In genomic region chr17:49540706-49541105, GRCm38 (mm10) we compare ENCODE assay signal across 23 mouse cellular contexts. TPM values are rescaled to one million over a fixed set of nuclear protein-coding genes. Genes with fewer than 3 reads are reported as not detected.
A peak's percentile ranks its signal among the peaks of the same experiment; 100 is the strongest.
DNase-seq lines count a peak whose midpoint lies in the region; ATAC-seq lines count a peak whose summit lies in the region.
"Had no signal": no experiment of that assay in that cellular context is flagged by ENCODE, and none has a peak within 500 bp of the region (broad histone marks: within the 10 kb centered on the region; RNA-seq: fewer than 3 reads in every experiment).

No protein-coding gene starts in this region.

- H3K9me3 ChIP-seq in midbrain, embryonic 10.5 days (replicated peaks) = no peaks in the 10 kb centered on the region
- H3K9me3 ChIP-seq in midbrain, embryonic 15.5 days = no peaks in the 10 kb centered on the region
- no peaks in the 10 kb centered on the region for H3K9me3 ChIP-seq in limb, embryonic 11.5 days (ENCODE audit: control insufficient read depth, low read length)
- H3K9me3 ChIP-seq: heart, embryonic 15.5 days; liver, embryonic 13.5 days; midbrain, embryonic 12.5 days had no signal

- no peaks in the 10 kb centered on the region for H3K27me3 ChIP-seq in midbrain, embryonic 10.5 days (ENCODE audit: low read depth, poor library complexity, severe bottlenecking)
- H3K27me3 ChIP-seq in midbrain, embryonic 15.5 days (replicated peaks) = no peaks in the 10 kb centered on the region
- no peaks in the 10 kb centered on the region for H3K27me3 ChIP-seq in limb, embryonic 11.5 days (ENCODE audit: control insufficient read depth, insufficient read depth, low read length)
- H3K27me3 ChIP-seq: heart, embryonic 15.5 days; liver, embryonic 13.5 days; midbrain, embryonic 12.5 days had no signal

- 83% methylated on average over 14 of the region's 14 CpGs for WGBS in midbrain, embryonic 10.5 days
- 78% methylated on average over 14 of the region's 14 CpGs for WGBS in midbrain, embryonic 15.5 days
- 57% methylated on average over 14 of the region's 14 CpGs for WGBS in limb, embryonic 11.5 days

- H3K4me3 ChIP-seq in midbrain, embryonic 10.5 days = no peak overlapping the region
- H3K4me3 ChIP-seq in midbrain, embryonic 15.5 days = no peak overlapping the region
- no peak overlapping the region for H3K4me3 ChIP-seq in limb, embryonic 11.5 days (ENCODE audit: low read depth, low read length)
- H3K4me3 ChIP-seq: heart, embryonic 15.5 days; liver, embryonic 13.5 days; midbrain, embryonic 12.5 days had no signal

- no peak overlapping the region for H3K4me2 ChIP-seq in midbrain, embryonic 15.5 days
- no peak overlapping the region for H3K4me2 ChIP-seq in limb, embryonic 11.5 days (ENCODE audit: low read depth, severe bottlenecking)
- H3K4me2 ChIP-seq: heart, embryonic 15.5 days; liver, embryonic 13.5 days; lung, embryonic 14.5 days; midbrain, embryonic 12.5 days had no signal

- intact Hi-C loops in left cerebral cortex, postnatal 10 days (cut with DNase I) = no loop called here

- H3K9ac ChIP-seq in midbrain, embryonic 15.5 days = no peak overlapping the region
- no peak overlapping the region for H3K9ac ChIP-seq in limb, embryonic 11.5 days (ENCODE audit: low read length)
- H3K9ac ChIP-seq: heart, embryonic 15.5 days; liver, embryonic 13.5 days; lung, embryonic 14.5 days; midbrain, embryonic 12.5 days had no signal

- ATAC-seq in midbrain, embryonic 15.5 days (replicated peaks) = no peak
- no peak for ATAC-seq in limb, embryonic 11.5 days (ENCODE audit: insufficient number of reproducible peaks, low FRiP score, low TSS enrichment, low read depth)
- ATAC-seq in megakaryocyte, adult 5-6 weeks (ENCODE audit: poor library complexity, severe bottlenecking) = no peak
- ATAC-seq: forebrain, embryonic 14.5 days; inflammation-experienced regulatory T-cells, adult 6 months had no signal

- H3K4me1 ChIP-seq in midbrain, embryonic 10.5 days = peaks cover 36% of the 10 kb centered on the region
- H3K4me1 ChIP-seq in midbrain, embryonic 15.5 days = peaks cover 3% of the 10 kb centered on the region; the same call in 1 of the 2 replicates
- H3K4me1 ChIP-seq in limb, embryonic 11.5 days (ENCODE audit: control insufficient read depth, insufficient read depth, low read length) = peaks cover 7% of the 10 kb centered on the region; the same call in 1 of the 2 replicates
- H3K4me1 ChIP-seq: liver, embryonic 13.5 days had no signal

- DNase-seq in embryo, embryonic 10 days (ENCODE audit: low spot score) = peak; percentile 51
- no peak for DNase-seq in embryo, embryonic 9.5 days (ENCODE audit: extremely low spot score)
- DNase-seq in midbrain, embryonic 10.5 days (ENCODE audit: low spot score) = no peak
- DNase-seq in limb, embryonic 11.5 days (ENCODE audit: low spot score) = peak; percentile 53
- DNase-seq in left cerebral cortex, postnatal 10 days (ENCODE audit: extremely low spot score in 1 of 2, low spot score in 2 of 2) = no peak
- DNase-seq in cerebellum, adult 8-10 months = no peak
- DNase-seq: adrenal gland, adult 8-10 months; cerebellum, postnatal 14 days; gastrocnemius, postnatal 14 days; heart, adult 18-20 months; kidney, adult 8-10 months; kidney, postnatal 4 days; liver, embryonic 13.5 days; lung, embryonic 14.5 days; lung, postnatal 36 days; thymus, postnatal 14 days had no signal

- H3K27ac ChIP-seq in midbrain, embryonic 10.5 days (replicated peaks) = peak overlapping the region; percentile 75
- no peak overlapping the region for H3K27ac ChIP-seq in midbrain, embryonic 15.5 days
- no peak overlapping the region; the same call in 1 of the 2 replicates for H3K27ac ChIP-seq in limb, embryonic 11.5 days (replicated peaks; ENCODE audit: low read depth, low read length)
- H3K27ac ChIP-seq: heart, embryonic 15.5 days; liver, embryonic 13.5 days; midbrain, embryonic 12.5 days had no signal

- H3K36me3 ChIP-seq in midbrain, embryonic 10.5 days = no peaks in the 10 kb centered on the region
- H3K36me3 ChIP-seq in midbrain, embryonic 15.5 days (replicated peaks) = no peaks in the 10 kb centered on the region
- H3K36me3 ChIP-seq in limb, embryonic 11.5 days (ENCODE audit: control insufficient read depth, insufficient read depth, low read length) = no peaks in the 10 kb centered on the region
- H3K36me3 ChIP-seq: heart, embryonic 15.5 days; liver, embryonic 13.5 days; midbrain, embryonic 12.5 days had no signal

RNA-seq across cellular contexts. Expression of gene Daam2, which starts 23.4 kb away (rescaled TPM):
- 0.94 and 1.2 TPM in 2 replicates for polyA plus RNA-seq in midbrain, embryonic 10.5 days (2016; fragmentation: Nextera tagmentation; extraction: Ambion mirVana)
- 2.0 and 2.1 TPM in 2 replicates for polyA plus RNA-seq in midbrain, embryonic 15.5 days (2015; fragmentation: Nextera tagmentation; extraction: Ambion mirVana)
- polyA plus RNA-seq in limb, embryonic 11.5 days (2014; fragmentation: Nextera tagmentation; extraction: Ambion mirVana) = 8.6 and 8.7 TPM in 2 replicates
- 10 to 100 TPM; 34.2 to 41.7 TPM for total RNA-seq in left cerebral cortex, postnatal 10 days (2021)
- total RNA-seq in megakaryocyte, adult 5-6 weeks (2015) = not detected in 2 replicates
- total RNA-seq in megakaryocyte, adult 5-6 weeks (2017) = under 0.01 and 0.04 TPM in 2 replicates
- total RNA-seq: hematopoietic stem cell, adult 5-6 weeks had no signal
- polyA plus RNA-seq: inflammation-experienced regulatory T-cells, adult 6 months had no signal

Comparison
In these comparisons a context has a peak if more than half of its experiments do, and no peak if none do; other contexts are left out.
1. DNase-seq: peak in embryo, embryonic 10 days (single experiment) and limb, embryonic 11.5 days (single experiment); none in embryo, embryonic 9.5 days (single experiment), midbrain, embryonic 10.5 days (single experiment), left cerebral cortex, postnatal 10 days (0 of 2) and cerebellum, adult 8-10 months (single experiment).